Comparison of ENCODE assay signal across 9 mouse cellular contexts in the genomic region with DNA sequence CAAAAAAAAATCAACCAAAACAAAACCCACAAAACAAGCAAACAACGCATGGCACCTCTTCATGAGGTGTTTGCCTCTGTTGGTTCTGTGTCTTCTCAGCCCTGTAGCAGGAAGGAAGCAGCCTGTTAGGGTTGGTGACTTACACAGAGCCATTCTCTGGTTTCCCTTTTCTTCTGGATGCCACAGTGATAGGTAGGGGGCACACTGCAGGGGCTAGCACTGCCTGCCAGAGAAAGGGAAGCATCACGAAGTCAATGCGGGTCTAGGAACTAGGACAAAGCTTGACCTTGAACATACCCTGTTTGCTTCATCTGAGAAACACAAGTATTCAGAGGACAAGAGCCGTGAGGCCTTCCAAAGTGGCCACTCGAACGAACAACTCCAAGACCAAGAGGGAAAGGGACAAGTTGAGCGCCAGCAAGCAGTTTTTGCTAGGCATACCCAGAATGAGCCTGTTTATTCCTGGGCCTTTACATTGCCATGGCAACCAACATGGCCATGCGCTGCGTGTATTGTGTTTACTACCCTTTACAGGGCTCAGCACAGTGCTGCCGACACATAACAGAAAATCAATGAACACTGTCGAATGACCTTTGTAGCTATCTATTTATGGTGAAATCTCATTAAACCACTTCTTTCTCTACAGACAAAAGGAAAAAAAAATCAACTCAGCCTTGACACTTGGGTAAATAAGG.
DNase-seq lines count a peak whose midpoint lies in the region; ATAC-seq and TF ChIP-seq lines count a peak whose summit lies in the region.
"Had no signal": no experiment of that assay in that cellular context is flagged by ENCODE, and none has a peak within 500 bp of the region (broad histone marks: within the 10 kb centered on the region; RNA-seq: fewer than 3 reads in every experiment).

No protein-coding gene starts in this region.

- H3K4me2 ChIP-seq in intestine, embryonic 14.5 days (ENCODE audit: low read length), result no peak overlapping the region
- no peak overlapping the region for H3K4me2 ChIP-seq in stomach, embryonic 16.5 days (ENCODE audit: low read depth, low read length)

- H3K4me3 ChIP-seq in liver, adult 2 months (ENCODE audit: insufficient read depth, low read depth, low read length), result no peak overlapping the region
- H3K4me3 ChIP-seq in intestine, embryonic 14.5 days (ENCODE audit: low read depth, low read length), result no peak overlapping the region
- H3K4me3 ChIP-seq in stomach, embryonic 16.5 days (replicated peaks; ENCODE audit: low read length), result no peak overlapping the region

- H3K79me2 ChIP-seq in liver, adult 2 months (ENCODE audit: control insufficient read depth, insufficient read depth, low read length), result no peaks in the 10 kb centered on the region

- H3K27ac ChIP-seq in liver, adult 2 months (replicated peaks; ENCODE audit: insufficient read depth, low read depth, low read length), result peak overlapping the region; percentile 70
- H3K27ac ChIP-seq in intestine, embryonic 14.5 days (ENCODE audit: low read depth), result peak overlapping the region; percentile 29
- peak overlapping the region; percentile 81 for H3K27ac ChIP-seq in stomach, embryonic 16.5 days (ENCODE audit: low read length)

- DNase-seq in liver, adult 2 months (ENCODE audit: extremely low read depth, low read depth, low spot score), result peak; percentile 88
- no peak for DNase-seq in liver
- no peak for DNase-seq in intestine, embryonic 14.5 days (ENCODE audit: low spot score)
- DNase-seq in lung, postnatal 4 days, result peak; percentile 24 to 65
- DNase-seq in heart, postnatal 25 days (ENCODE audit: low spot score), result no peak
- no peak for DNase-seq in thymus, postnatal 14 days
- DNase-seq in adrenal gland, adult 2 months, result no peak

- H3K27me3 ChIP-seq in liver, adult 2 months (ENCODE audit: control insufficient read depth, insufficient read depth, low read length), result no peaks in the 10 kb centered on the region
- no peaks in the 10 kb centered on the region for H3K27me3 ChIP-seq in intestine, embryonic 14.5 days (replicated peaks; ENCODE audit: control insufficient read depth, insufficient read depth, low read length)
- no peaks in the 10 kb centered on the region for H3K27me3 ChIP-seq in stomach, embryonic 16.5 days (ENCODE audit: control insufficient read depth, insufficient read depth, low read length)
- H3K27me3 ChIP-seq: CH12.LX had no signal

- no peak for ATAC-seq in intestine, embryonic 14.5 days (replicated peaks; ENCODE audit: low FRiP score, low TSS enrichment, low read depth)
- ATAC-seq in stomach, embryonic 16.5 days (ENCODE audit: insufficient read depth, low FRiP score), result no peak

- no peak for TF ChIP-seq CTCF in liver, adult 2 months (IDR thresholded peaks at IDR 0.05; ENCODE audit: low read depth, low read length)

- H3K4me1 ChIP-seq in liver, adult 2 months (ENCODE audit: control insufficient read depth, insufficient read depth, low read length), result peaks cover 17% of the 10 kb centered on the region
- H3K4me1 ChIP-seq in intestine, embryonic 14.5 days (replicated peaks; ENCODE audit: control insufficient read depth, insufficient read depth, low read length), result no peaks in the 10 kb centered on the region
- peaks cover 3% of the 10 kb centered on the region; the same call in 1 of the 2 replicates for H3K4me1 ChIP-seq in stomach, embryonic 16.5 days (ENCODE audit: control insufficient read depth, insufficient read depth, low read length)

- no peaks in the 10 kb centered on the region for H3K9me3 ChIP-seq in intestine, embryonic 14.5 days (ENCODE audit: control insufficient read depth, low read length)
- peaks cover 3% of the 10 kb centered on the region; the same call in 1 of the 2 replicates for H3K9me3 ChIP-seq in stomach, embryonic 16.5 days (replicated peaks; ENCODE audit: control insufficient read depth, low read length)

- no peak for TF ChIP-seq POLR2A in liver, adult 2 months (IDR thresholded peaks at IDR 0.05; ENCODE audit: extremely low read depth, insufficient read depth, low read length)

- no peaks in the 10 kb centered on the region for H3K36me3 ChIP-seq in liver, adult 2 months (ENCODE audit: control insufficient read depth, insufficient read depth, low read length)
- no peaks in the 10 kb centered on the region for H3K36me3 ChIP-seq in intestine, embryonic 14.5 days (ENCODE audit: control insufficient read depth, insufficient read depth, low read length)
- H3K36me3 ChIP-seq in stomach, embryonic 16.5 days (ENCODE audit: control insufficient read depth, insufficient read depth, low read length), result no peaks in the 10 kb centered on the region

- intact Hi-C loops in heart, postnatal 25 days (cut with DNase I), result no loop called here

- no peak overlapping the region for H3K9ac ChIP-seq in liver, adult 2 months (ENCODE audit: low read depth, low read length)
- H3K9ac ChIP-seq in intestine, embryonic 14.5 days (ENCODE audit: low read length), result no peak overlapping the region
- H3K9ac ChIP-seq in stomach, embryonic 16.5 days (ENCODE audit: low read length), result no peak overlapping the region

- 25% methylated on average over 11 of the region's 11 CpGs for WGBS in liver, adult 2 months
- 74% methylated on average over 11 of the region's 11 CpGs for WGBS in intestine, embryonic 14.5 days
- WGBS in stomach, embryonic 16.5 days, result 60% methylated on average over 11 of the region's 11 CpGs

Comparison
In these comparisons a context has a peak if more than half of its experiments do, and no peak if none do; other contexts are left out.
1. DNase-seq: peak in liver, adult 2 months (single experiment) and lung, postnatal 4 days (2 of 2); none in liver (single experiment), intestine, embryonic 14.5 days (single experiment), heart, postnatal 25 days (single experiment), thymus, postnatal 14 days (single experiment) and adrenal gland, adult 2 months (single experiment).
2. H3K27ac ChIP-seq: peak in every context shown above with its lines; median percentile 81 in stomach, embryonic 16.5 days; 70 in liver, adult 2 months; 29 in intestine, embryonic 14.5 days.